Mouse (Mus musculus) forebrain, embryonic 11.5 days (tissue): ENCODE results near the gene Myocos. TPM values are rescaled to one million over a fixed set of nuclear protein-coding genes. Genes with fewer than 3 reads are reported as not detected.
A peak's percentile ranks its signal among the peaks of the same experiment; 100 is the strongest.

Source experiments
- ATAC-seq: fragments of 200-750 bp; cut with Nextera tagmentation; replicated peaks from 2 replicates; pipeline ENCODE4 v1.8.0; 2017; ENCODE audit warnings: moderate TSS enrichment; ENCODE audit not compliant: low FRiP score
- DNase-seq: peaks from one replicate; pipeline ENCODE4 v3.0.0-alpha.2; 2017; ENCODE audit warnings: low spot score
- H3K27ac ChIP-seq: fragments of 300-500 bp; sonication (generic); 2 replicates; pipeline ENCODE4 v1.5.1; 2014; ENCODE audit warnings: low read depth, low read length
- H3K27me3 ChIP-seq: fragments of 300-500 bp; sonication (generic); 2 replicates; pipeline ENCODE4 v1.6.1; 2014; ENCODE audit warnings: mild to moderate bottlenecking, low read length, mixed read lengths; ENCODE audit not compliant: control insufficient read depth, insufficient read depth
- H3K36me3 ChIP-seq: fragments of 300-500 bp; sonication (generic); 2 replicates; pipeline ENCODE4 v1.6.1; 2014; ENCODE audit warnings: mild to moderate bottlenecking, low read length, moderate library complexity, mixed read lengths; ENCODE audit not compliant: control insufficient read depth, insufficient read depth
- H3K4me1 ChIP-seq: fragments of 300-500 bp; sonication (generic); replicated peaks from 2 replicates; pipeline ENCODE4 v1.6.1; 2014; ENCODE audit warnings: low read length, mixed read lengths; ENCODE audit not compliant: control insufficient read depth, insufficient read depth
- H3K4me2 ChIP-seq: fragments of 300-500 bp; sonication (generic); 2 replicates; pipeline ENCODE4 v1.6.1; 2014; ENCODE audit warnings: low read depth, mild to moderate bottlenecking, low read length, moderate library complexity, mixed read lengths; ENCODE audit not compliant: severe bottlenecking
- H3K4me3 ChIP-seq: fragments of 300-500 bp; sonication (generic); 2 replicates; pipeline ENCODE4 v1.5.1; 2014; ENCODE audit warnings: low read depth, low read length
- H3K9ac ChIP-seq: fragments of 300-500 bp; sonication (generic); 2 replicates; pipeline ENCODE4 v1.6.1; 2014; ENCODE audit warnings: low read length
- H3K9me3 ChIP-seq: fragments of 300-500 bp; sonication (generic); 2 replicates; pipeline ENCODE4 v1.6.1; 2016; ENCODE audit warnings: low read length, mixed read lengths; ENCODE audit not compliant: control insufficient read depth
- WGBS: fragments of 180-500 bp; shearing (Covaris S2); extraction: QIAGEN DNeasy Blood & Tissue Kit; methylation state at CpG from one replicate; pipeline ENCODE4 v1.1.7; 2014; 5-methylcytosine and 5-hydroxymethylcytosine counted together
- polyA plus RNA-seq: library from polyadenylated mRNA; unstranded; fragments of >200 nt; fragmentation: Nextera tagmentation; extraction: Ambion mirVana; gene quantifications from 2 replicates; pipeline ENCODE4 v1.2.1, GENCODE M21; 2014

The Myocos gene
- polyA plus RNA-seq: not detected in 2 replicates

DNA sequence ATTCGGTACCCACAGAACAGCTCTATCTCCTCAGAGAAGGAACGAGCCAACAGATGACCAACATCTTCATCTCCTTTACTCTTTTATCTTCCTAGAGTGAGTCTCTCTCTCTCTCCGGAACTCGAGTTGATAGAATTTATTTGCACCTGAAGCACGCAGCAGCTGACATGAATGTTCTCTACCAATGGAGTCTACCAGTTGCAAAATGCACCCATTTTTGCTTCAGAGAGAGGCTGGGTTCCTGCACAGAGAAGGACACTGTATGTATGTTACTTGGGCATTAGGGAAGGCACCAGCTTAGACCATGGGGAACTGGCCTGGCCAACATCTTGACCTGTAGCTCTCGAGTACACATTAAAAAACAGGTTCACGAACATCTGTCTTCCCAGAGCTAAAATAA, at the start of gene Myocos:
Myocos (minus strand) TSS at position 101 of the 400 bp plus-strand sequence.
- WGBS: 92% methylated on average over 7 of the region's 7 CpGs

DNA sequence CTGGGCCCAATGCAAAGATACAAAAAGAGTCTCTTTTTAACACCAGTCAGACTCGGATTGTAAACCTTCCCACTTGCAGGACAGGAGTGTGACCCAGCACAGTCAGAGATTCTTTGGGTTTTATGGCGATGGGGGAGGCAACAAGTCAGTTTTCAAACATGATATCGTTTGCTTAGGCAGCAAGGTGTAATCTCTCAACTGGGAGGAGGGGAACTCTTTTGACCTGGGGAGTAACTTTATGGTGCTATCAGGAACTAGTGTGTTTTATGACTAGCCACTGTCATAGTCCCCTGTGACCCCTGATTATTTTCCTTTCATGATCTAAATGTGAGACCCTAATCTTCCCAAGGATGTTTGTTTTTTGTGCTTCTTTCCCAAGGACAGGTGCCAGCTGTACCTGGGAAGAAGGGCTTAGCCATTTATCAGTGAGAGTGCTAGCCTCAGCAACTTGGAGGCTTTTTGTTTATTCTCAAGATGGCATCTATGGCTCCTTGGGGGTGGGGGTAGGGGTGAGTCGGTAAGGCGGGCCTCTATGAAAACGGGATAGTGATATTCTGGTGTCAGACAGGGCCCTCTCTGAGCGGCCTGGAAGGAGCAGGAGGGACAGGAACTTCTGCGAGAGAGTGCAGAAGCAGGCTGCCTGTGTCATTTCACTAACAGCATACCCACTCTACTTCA, 42.5 kb upstream of the Myocos start:
- no peak overlapping the region for H3K4me2 ChIP-seq
- H3K4me1 ChIP-seq: no peaks in the 10 kb centered on the region
- H3K27me3 ChIP-seq: no peaks in the 10 kb centered on the region
- peaks cover 18% of the 10 kb centered on the region; the same call in 1 of the 2 replicates for H3K36me3 ChIP-seq
- ATAC-seq: no peak
- H3K9ac ChIP-seq: no peak overlapping the region
- no peak for DNase-seq
- H3K4me3 ChIP-seq: no peak overlapping the region
- WGBS: 88% methylated on average over 8 of the region's 8 CpGs
- H3K27ac ChIP-seq: no peak overlapping the region
- H3K9me3 ChIP-seq: no peaks in the 10 kb centered on the region

More for the DNA sequence above, at the start of gene Myocos:
- H3K4me2 ChIP-seq: no peak within 1 kb of the TSS
- H3K4me3 ChIP-seq: no peak within 1 kb of the TSS
- H3K27ac ChIP-seq: no peak within 1 kb of the TSS
- no peaks in the 10 kb centered on the region for H3K4me1 ChIP-seq
- no peak for ATAC-seq
- H3K9ac ChIP-seq: no peak within 1 kb of the TSS
- no peaks in the 10 kb centered on the region for H3K27me3 ChIP-seq
- no peak for DNase-seq
- no peaks in the 10 kb centered on the region for H3K9me3 ChIP-seq
- no peaks in the 10 kb centered on the region for H3K36me3 ChIP-seq

DNA sequence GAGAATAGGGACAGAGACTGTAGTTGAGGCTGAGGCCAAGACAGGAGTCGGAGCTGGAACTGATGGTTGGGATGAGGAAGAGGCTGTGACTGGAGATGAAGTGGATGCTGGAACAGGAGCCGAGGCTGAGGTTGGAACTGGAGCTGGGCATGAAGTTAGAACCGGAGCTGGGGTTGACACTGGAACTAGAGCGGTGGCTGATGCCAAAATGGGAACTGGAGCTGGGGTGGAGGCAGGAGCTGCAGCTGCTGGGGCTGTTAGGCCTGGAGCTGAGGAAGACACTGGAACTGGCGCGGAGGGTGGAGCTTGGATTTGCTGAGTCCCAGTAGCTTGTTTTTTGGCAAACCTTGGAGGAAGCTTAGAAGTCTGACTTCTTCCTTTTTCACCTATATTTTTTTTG, 39.8 kb upstream of the Myocos start:
- H3K36me3 ChIP-seq: peaks cover 13% of the 10 kb centered on the region; the same call in 1 of the 2 replicates
- DNase-seq (no peak), ATAC-seq (no peak)
- H3K9me3 ChIP-seq: no peaks in the 10 kb centered on the region
- no peaks in the 10 kb centered on the region for H3K4me1 ChIP-seq
- H3K4me3 ChIP-seq: no peak overlapping the region
- no peaks in the 10 kb centered on the region for H3K27me3 ChIP-seq
- H3K4me2 ChIP-seq: no peak overlapping the region
- 96% methylated on average over 6 of the region's 6 CpGs for WGBS
- H3K27ac ChIP-seq: no peak overlapping the region
- H3K9ac ChIP-seq: no peak overlapping the region

DNA sequence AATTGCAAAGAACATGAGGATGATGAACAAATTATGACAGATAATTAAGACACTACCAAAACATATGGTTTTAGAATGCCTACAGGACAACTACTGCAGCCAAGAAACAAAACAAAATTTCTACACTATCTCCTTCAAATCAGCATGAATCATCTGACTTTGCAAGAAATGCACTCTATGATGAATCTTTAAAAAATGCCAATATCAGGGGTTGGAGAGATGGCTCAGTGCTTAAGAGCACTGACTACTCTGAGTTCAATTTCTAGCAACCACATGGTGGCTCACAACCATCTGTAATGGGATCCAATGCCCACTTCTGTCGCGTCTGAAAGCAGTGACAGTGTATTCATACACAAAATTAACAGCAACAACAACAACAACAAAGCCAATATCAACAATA, 35.7 kb upstream of the Myocos start:
- no peaks in the 10 kb centered on the region for H3K27me3 ChIP-seq
- H3K9me3 ChIP-seq: no peaks in the 10 kb centered on the region
- no peaks in the 10 kb centered on the region for H3K4me1 ChIP-seq
- ATAC-seq: no peak
- H3K27ac ChIP-seq: no peak overlapping the region
- no peak overlapping the region for H3K4me3 ChIP-seq
- no peak overlapping the region for H3K4me2 ChIP-seq
- H3K36me3 ChIP-seq: peaks cover 15% of the 10 kb centered on the region; the same call in 1 of the 2 replicates
- H3K9ac ChIP-seq: no peak overlapping the region
- no peak for DNase-seq
- WGBS: 92% methylated on average over 2 of the region's 2 CpGs

DNA sequence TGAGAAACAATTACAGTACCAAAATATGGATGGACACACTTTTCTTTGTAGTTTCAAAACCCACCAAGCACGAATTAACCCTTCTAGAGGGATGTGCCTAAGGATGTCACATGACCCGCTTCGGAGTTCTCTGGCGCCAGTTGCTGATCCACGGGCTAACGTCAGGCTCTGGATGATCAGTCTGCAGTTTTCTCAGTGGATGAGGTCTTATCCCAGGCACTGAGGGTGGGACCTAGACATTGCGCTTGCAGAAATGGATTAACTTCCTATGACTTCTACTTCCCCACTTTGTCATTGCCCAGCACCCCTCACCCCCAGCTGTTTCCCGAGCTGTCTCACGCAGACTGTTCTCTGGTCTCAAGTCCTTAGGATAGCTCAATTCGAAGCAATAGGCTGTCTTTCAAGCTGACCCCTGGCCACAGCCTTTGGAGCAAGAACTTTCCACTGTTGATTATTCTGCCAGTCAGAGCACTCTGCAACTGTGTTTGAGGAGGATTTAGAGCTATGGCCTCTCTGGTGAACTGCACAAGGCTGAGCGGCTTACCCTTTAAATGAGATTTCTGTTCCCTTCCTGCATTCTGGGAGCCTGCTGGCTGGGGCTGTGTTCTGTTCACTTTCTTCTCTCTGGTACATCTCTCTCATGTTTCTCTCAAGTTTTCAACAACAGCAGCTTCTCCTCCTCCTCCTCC, 7.6 kb upstream of the Myocos start:
- DNase-seq (no peak), ATAC-seq (peak; percentile 87)
- H3K27ac ChIP-seq: no peak overlapping the region
- WGBS: 5% methylated on average over 11 of the region's 11 CpGs
- H3K4me3 ChIP-seq: peak overlapping the region; percentile 23
- H3K27me3 ChIP-seq: no peaks in the 10 kb centered on the region
- H3K4me1 ChIP-seq: 0 out of 2 replicates have a peak, but pooled peaks cover 3% of the 10 kb centered on the region
- H3K9ac ChIP-seq: peak overlapping the region; percentile 41; the same call in 1 of the 2 replicates
- peak overlapping the region; percentile 49 for H3K4me2 ChIP-seq
- H3K9me3 ChIP-seq: no peaks in the 10 kb centered on the region
- no peaks in the 10 kb centered on the region for H3K36me3 ChIP-seq

DNA sequence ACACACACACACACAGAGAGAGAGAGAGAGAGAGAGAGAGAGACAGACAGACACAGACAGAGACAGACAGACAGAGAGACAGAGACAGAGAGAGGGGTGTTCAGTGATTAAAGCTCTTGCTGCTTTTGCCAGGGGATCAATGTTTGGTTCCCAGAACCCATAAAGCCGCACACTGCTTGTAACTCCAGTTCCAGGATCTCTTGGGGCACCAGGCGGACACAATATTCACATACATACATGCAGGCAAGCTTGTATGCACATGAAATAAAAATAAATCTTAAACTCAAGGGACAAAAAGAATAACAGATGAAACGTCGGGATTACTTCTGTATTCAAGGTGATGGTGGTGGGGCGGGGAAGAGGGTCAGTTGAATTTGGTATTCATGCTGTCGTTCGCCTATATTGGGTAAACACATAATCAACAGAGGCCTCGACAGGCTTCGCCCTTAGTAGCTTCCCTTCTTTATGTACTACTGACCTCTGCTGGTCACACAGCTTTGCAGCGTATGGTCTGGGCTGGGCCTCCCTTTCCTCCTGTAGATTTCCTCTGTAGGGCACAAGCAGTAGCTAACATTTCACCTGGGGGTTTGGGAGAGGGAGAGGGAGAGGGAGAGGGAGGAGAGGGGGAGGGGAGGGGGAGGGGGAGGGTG, 6.9 kb upstream of the Myocos start:
- ATAC-seq: peak; percentile 96
- H3K27me3 ChIP-seq: no peaks in the 10 kb centered on the region
- peak; percentile 80 for DNase-seq
- WGBS: 16% methylated on average over 10 of the region's 10 CpGs
- no peak overlapping the region for H3K9ac ChIP-seq
- H3K9me3 ChIP-seq: no peaks in the 10 kb centered on the region
- no peaks in the 10 kb centered on the region for H3K36me3 ChIP-seq
- H3K4me3 ChIP-seq: peak overlapping the region; percentile 23; the same call in 1 of the 2 replicates
- H3K27ac ChIP-seq: no peak overlapping the region
- H3K4me1 ChIP-seq: 0 out of 2 replicates have a peak, but pooled peaks cover 3% of the 10 kb centered on the region
- peak overlapping the region; percentile 49 for H3K4me2 ChIP-seq

DNA sequence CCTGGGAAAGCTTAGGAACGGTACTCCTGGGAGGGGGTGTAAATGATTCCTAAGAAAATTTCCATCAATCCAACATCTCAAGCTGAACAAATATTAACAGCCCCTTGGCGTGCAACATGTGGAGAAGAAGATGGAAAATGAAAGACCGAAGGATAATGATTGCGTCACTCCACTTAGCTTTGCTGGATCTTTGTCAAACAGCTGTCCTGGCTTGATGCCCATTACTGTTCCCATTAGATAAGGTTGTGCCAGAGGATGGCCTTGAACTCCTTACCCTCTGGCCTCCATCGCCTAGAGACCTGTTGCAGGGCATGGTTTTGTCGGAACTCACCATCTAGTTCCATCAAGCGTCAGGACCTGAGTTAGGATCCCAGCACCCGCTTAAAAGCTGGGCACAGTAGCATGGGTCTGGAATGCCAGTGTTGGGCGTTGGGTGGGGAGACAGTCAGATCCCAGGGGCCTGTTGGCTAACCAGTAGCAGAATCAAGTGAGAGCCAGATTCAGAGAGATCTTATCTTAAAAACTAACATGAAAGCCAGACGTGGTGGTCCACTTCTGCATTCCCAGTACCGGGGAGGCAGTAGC, 2.3 kb upstream of the Myocos start:
- Histone ChIP-seq H3K36me3 (no peaks in the 10 kb centered on the region), H3K4me1 (no peaks in the 10 kb centered on the region), H3K4me2 (no peak overlapping the region), H3K9ac (no peak overlapping the region), H3K9me3 (no peaks in the 10 kb centered on the region), H3K27me3 (no peaks in the 10 kb centered on the region), H3K4me3 (no peak overlapping the region), H3K27ac (no peak overlapping the region)
- no peak for DNase-seq
- ATAC-seq: no peak
- 88% methylated on average over 11 of the region's 11 CpGs for WGBS

DNA sequence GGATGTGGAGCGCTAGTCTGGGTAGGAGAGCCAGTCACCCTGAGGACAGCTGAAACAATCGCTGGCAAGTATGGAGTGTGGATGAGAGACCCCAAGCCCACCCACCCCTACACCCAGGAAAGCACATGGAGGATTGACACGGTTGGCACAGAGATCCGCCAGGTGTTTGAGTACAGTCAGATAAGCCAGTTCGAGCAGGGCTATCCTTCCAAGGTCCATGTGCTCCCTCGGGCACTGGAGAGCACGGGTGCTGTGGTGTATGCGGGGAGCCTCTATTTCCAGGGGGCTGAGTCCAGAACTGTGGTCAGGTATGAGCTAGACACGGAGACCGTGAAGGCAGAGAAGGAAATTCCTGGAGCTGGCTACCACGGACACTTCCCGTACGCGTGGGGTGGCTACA, 9.6 kb downstream of the Myocos start:
- Histone ChIP-seq H3K27ac (no peak overlapping the region), H3K4me1 (no peaks in the 10 kb centered on the region), H3K9me3 (no peaks in the 10 kb centered on the region), H3K4me3 (no peak overlapping the region), H3K36me3 (no peaks in the 10 kb centered on the region), H3K9ac (no peak overlapping the region), H3K27me3 (no peaks in the 10 kb centered on the region), H3K4me2 (no peak overlapping the region)
- ATAC-seq: no peak
- no peak for DNase-seq
- WGBS: 94% methylated on average over 14 of the region's 14 CpGs
